Mouse (Mus musculus): ENCODE results near the gene Med13l.
A peak's percentile ranks its signal among the peaks of the same experiment; 100 is the strongest.

The Med13l gene

DNA sequence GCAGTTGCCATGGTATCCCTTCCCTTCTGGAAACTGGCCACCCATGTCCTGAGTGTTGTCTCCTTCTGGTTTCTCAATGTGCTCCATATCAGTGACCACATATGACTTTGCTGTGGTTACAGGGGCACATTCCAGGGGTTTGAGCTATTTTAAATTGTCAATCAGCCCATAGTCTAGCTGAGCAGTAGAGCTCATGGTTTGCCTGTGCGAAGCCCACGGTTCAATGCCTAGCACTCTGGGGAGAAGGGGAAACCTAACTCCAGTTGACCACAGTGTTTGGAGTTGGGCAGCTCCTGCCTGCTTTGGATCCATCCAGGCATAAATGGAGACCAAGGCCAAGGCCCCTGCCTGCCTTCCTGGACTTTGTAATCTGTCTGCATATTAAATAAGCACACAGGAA lies 182.6 kb downstream of the Med13l start:
- DNase-seq = no peak

DNA sequence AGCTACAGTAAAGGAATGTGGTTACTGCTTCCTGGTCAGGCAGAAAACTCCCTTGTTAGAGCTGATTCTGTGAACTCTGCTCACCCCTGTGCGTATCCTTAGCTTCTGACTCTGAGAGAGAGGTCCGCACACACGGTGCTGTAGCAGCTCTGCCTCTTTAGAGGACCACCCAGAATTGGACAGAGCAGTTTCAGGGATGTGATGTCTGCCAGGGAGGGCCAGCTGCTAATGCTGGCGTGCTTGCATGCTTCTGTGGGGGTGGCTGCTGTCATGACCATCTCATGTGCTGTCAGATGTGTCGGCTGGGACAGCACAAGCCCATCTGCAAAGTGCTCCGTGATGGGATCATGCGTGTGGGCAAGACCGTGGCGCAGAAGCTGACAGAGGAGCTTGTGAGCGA lies 186.5 kb downstream of the Med13l start:
- DNase-seq = no peak

DNA sequence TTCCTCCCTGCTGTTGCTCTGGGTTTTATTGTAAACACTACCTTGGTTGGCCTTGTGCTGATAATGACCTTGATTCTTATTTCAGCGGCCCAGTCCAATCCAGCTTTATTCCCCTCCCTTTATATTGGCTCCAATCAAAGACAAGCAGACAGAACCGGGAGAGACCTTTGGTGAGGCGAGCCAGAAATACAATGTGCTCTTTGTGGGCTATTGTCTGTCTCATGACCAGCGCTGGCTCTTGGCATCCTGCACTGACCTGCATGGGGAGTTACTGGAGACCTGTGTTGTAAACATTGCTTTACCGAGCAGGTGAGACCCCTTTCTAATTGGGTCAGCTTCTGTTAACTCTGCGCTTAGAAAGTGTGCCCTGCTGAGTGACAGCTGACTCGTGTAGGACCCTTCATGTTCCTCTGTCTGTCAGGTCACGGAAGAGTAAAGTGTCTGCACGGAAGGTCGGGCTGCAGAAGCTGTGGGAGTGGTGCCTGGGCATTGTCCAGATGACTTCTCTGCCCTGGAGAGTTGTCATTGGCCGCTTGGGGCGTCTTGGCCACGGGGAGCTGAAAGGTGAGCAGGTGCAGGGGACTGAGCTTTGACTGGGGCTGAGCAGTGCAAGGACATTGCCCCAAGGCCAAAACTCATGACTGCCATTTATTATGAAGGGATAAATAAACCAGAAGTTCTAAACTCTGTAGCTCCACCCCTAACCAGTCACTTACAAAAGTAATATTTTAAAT lies 191.1 kb downstream of the Med13l start:
- DNase-seq = peak; percentile 29 to 56

DNA sequence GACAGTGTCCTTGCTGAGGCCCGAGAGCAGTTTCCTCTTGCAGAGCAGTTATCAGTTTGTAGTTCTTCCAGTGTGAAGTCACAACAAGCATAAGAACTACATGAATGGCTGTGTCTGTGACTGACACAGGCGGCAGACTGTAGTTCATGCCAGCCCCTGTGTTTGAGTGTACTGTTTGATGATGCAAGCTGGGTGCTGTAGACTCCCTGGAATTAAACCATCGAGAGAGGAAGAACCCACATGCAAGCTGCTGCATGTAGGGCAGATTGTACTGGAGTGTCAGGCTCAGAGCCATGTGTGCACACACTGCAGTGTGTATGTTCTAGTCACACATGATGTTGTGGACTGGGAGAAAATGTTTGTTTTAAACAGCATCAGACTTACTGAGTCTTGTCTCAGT lies 192.4 kb downstream of the Med13l start:
- no peak for DNase-seq

DNA sequence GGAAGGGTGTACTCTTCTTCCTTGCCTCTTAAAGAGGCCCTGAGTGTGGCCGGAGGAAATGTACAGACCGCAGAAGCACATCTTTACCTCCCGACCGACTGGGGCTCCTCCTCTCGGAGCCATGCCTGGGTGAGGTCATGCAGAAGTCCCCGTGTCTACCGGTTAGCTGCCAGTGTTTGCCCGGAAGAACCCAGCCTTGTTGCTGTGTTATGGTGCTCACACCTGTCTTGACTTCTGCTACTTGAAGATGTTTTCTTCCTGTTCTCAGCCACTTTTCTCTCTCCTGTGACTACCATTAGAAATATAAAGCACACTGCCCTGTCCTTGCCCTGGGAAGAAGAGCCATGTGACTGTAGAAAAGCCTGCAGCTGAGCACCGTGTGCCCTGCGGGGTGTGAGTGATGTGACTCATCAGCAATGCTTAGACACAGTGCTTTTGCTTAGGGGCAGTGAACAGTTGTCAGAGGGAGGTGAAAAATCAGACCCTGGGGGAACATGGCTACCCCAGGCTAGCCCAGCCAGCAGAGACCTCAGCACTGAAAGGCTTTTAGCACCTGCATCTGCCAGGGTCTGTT lies 193.1 kb downstream of the Med13l start:
- no peak for DNase-seq

DNA sequence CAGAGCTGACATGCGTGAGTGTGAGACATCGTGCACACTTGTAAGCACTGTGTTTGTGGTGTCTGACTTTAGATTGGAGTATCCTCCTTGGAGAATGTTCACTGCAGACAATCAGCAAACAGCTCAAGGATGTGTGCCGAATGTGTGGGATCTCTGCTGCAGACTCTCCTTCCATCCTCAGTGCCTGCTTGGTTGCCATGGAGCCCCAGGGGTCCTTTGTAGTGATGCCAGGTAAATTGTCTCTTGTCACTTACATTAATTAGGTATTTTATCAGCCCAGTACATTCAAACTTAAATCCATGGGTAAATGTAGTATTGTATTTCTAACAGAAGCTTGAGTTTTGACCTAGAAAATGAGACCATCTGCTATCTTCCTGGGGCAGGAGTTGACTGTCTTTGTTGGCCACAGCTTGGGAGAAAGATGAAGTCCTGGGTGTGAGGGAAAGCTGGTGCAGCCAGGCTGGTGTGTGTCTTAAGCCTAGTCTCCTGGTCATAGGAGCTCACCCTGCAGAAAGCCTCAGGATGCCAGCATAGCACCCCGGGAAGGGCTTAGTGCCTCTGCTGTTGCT lies 193.8 kb downstream of the Med13l start:
- no peak for DNase-seq

DNA sequence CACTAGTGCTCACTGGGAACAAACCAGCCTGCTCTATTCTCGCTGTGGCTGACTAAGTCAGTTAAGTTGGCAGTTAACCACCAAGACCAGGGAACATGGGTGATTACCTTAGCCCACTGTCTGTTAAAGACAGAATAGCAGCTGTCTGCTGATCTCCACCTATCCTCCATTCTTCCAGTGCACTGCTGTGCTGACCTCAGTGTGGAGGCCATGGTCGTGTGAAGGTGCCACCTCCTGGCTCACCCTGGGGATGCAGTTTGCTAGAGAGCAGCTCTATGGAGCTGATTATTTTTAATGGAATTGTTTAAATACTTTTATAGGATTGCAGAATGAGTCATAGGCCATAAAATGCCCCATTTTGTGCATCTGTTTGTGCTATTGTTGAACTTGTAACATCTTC lies 195.6 kb downstream of the Med13l start:
- DNase-seq = no peak

- peak; percentile 55 to 58 for DNase-seq
These were observed 197.2 kb downstream of the Med13l start for GRCm38 (mm10) chr5:118757396-118758301.

DNA sequence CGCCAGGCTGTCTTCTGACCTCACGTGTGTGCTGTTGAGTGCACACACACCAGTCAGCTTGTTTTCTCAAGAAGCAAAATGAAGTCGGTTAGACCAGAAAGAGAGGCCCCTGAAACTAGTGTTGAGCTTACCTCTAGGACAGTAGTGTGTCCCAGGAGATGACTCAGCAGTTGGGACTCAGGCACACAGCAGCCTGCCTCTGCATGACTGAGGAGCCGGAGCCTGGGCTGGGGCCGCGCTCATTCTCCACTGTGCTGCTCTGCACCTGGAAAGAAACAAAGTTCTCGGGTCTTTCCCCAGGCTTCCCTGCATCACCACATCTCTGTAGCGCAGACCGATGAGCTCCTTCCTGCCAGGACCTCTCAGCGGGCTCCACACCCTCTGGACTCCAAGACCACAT lies 200.5 kb downstream of the Med13l start:
- DNase-seq = no peak

GRCm38 (mm10) chr5:118762499-118763185 lies 202.2 kb downstream of the Med13l start:
- no peak for DNase-seq

GRCm38 (mm10) chr5:118763353-118763752 lies 202.9 kb downstream of the Med13l start:
- DNase-seq = no peak

GRCm38 (mm10) chr5:118769143-118769542 lies 208.7 kb downstream of the Med13l start:
- no peak for DNase-seq

GRCm38 (mm10) chr5:118773866-118774265 lies 213.4 kb downstream of the Med13l start:
- DNase-seq = no peak

- no peak for DNase-seq
These were observed 215.9 kb downstream of the Med13l start for GRCm38 (mm10) chr5:118776396-118776795.

- DNase-seq = peak; percentile 27 to 66
These were observed 221.1 kb downstream of the Med13l start for GRCm38 (mm10) chr5:118781598-118781997.

GRCm38 (mm10) chr5:118782139-118782538 lies 221.7 kb downstream of the Med13l start:
- no peak for DNase-seq

GRCm38 (mm10) chr5:118789226-118789625 lies 228.7 kb downstream of the Med13l start:
- DNase-seq = no peak

GRCm38 (mm10) chr5:118789776-118790175 lies 229.3 kb downstream of the Med13l start:
- DNase-seq = no peak

- no peak for DNase-seq
These were observed 237.3 kb downstream of the Med13l start for GRCm38 (mm10) chr5:118797811-118798210.

- no peak for DNase-seq
These were observed 241.1 kb downstream of the Med13l start for GRCm38 (mm10) chr5:118801592-118801991.

GRCm38 (mm10) chr5:118802036-118802435 lies 241.6 kb downstream of the Med13l start:
- no peak for DNase-seq

DNA sequence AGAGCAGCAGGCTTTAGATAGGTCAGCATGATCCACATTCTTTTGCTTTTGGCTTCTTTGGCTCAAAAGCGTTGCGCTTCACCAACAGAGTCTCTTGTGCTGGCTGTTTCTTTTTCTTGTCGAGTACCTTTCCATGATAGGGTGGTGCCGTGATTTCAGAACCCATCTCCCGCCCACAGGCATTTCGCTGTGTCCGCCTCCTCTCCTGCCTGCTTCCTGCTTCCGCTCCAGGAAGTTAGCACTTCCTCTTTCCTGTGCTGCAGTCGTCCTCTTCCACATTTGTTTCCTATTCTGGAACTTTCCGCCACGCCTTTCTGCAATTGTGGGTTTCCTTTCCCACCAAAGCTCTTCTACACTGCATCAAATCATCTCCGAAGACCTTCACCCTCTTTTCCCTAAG lies 248.5 kb downstream of the Med13l start:
- DNase-seq = no peak

GRCm38 (mm10) chr5:118809588-118809987 lies 249.1 kb downstream of the Med13l start:
- DNase-seq = no peak

Data from kidney, adult 8-10 months (tissue).